Mouse (Mus musculus) spleen, adult 2 months (tissue): ENCODE data around the gene Plekhm2.

ENCODE experiments used
- CTCF ChIP-seq: fragments of 200-500 bp; IDR thresholded peaks from 2 replicates; pipeline ENCODE4 v1.5.1; 2011; ENCODE audit warnings: mild to moderate bottlenecking, inconsistent platforms; ENCODE audit not compliant: insufficient read depth, insufficient read length, insufficient replicate concordance; ENCODE audit errors: extremely low read depth
- POLR2A ChIP-seq: fragments of 200-500 bp; IDR thresholded peaks from 2 replicates; pipeline ENCODE4 v1.6.1; 2011; ENCODE audit warnings: low read depth, low read length, inconsistent platforms

DNA sequence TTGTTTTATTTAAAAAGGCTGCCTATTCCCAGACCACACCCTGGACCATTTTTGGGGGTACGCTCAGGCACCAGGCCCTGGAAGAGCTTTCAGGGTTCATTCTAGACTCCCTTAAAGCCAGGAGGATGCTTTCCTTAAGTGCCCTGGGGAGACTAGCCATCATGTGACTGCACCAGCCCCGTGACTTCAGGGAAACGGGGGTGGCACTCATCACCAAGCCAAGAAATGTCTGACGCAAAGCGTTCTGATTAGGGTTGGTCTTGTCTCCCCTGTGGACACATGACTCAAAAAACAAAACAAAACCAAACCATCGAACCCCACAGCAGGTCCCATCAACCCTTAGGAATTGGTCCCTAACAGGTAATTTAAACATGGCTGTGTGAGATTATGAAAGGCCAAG is 13.4 kb downstream of the Plekhm2 start:
- TF ChIP-seq POLR2A: no peak
- no peak for TF ChIP-seq CTCF
